Mouse (Mus musculus): ENCODE measurements around the gene Faim. TPM values are rescaled to one million over a fixed set of nuclear protein-coding genes. Genes with fewer than 3 reads are reported as not detected.

Gene Faim
- polyA plus RNA-seq (2015; fragmentation: Nextera tagmentation; extraction: Ambion mirVana) = 25.1 and 28.9 TPM in 2 replicates

DNA sequence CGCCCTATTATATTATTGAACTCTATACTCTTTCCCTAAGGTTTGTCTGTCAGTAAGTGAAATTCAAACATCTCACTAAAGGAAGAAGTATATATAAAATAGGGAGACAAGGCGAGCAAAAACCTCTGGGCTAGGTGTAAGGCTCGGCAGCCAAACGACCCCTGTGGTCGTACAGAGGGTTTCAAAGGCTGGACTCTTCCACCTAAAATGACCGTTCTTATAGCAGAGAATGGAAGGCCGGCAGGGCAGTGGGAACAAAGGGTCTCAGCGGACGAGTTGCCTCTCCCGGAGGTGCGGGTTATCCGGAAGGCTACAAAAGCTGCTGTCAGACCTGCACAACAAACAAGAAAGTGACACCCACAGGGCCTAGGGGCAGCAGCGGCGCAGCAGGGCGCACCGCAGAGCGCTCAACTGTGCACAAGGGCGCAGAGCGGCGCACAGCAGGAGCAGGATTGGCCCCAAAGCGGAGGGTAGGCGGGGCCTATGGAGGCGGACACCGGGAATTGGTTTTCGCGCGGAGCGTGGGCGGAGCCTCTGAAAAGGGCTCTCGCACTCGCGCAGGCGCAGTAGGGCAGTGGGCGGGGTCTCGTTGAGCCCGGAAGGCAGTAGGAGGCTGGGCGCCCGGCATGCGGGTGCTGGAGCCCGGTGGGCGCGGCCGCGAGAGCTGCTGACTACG, at the start of gene Faim:
Gene Faim (plus strand): TSS at position 574 of the 676 bp plus-strand sequence.

DNA sequence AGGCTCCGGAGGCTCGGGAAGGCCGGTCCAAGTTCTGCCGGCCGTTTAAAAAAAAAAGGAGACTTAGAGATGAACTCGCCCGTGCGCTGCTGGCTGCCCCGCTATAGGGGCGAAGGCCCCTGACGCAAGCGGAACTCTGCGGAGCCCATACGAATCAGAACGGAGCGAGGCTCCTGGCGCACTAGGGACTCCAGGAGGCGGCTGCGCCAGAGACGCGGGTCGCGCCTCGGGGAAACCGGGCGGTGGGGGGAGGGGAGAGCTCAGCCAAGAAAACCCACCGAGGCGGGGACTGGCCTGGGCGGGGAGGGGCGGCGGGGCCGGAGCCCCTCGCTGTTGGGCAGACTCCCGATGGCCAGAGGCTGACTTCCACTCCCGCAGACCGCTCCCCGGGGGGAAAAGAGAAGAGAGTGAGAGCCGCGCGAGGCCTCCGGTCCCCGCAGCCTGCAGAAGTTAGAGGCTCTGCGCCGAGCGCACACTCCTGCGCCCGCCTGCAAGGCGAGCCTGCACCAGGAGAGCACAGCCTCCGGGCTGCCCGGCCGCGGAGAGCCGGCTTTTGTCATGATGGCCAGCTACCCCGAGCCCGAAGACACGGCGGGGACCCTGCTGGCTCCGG, 31.0 kb upstream of the Faim start, which contains the start of gene Foxl2:
Gene Foxl2 (plus strand): TSS at position 186 of the 613 bp plus-strand sequence.

GRCm38 (mm10) chr9:99035575-99035974, 49.4 kb downstream of the Faim start, which contains the start of gene Gm1123:
TSS of gene Gm1123 (minus strand) at chr9:99035715.

Other genes starting within 250 kb of the Faim start
- not detected in 2 replicates for gene Prr23a1, start 143.9 kb upstream of the Faim start, polyA plus RNA-seq (2015; fragmentation: Nextera tagmentation; extraction: Ambion mirVana)
- not detected in 2 replicates for gene Prr23a2, start 129.9 kb upstream of the Faim start, polyA plus RNA-seq (2015; fragmentation: Nextera tagmentation; extraction: Ambion mirVana)
- not detected in 2 replicates for gene Prr23a3, start 121.6 kb upstream of the Faim start, polyA plus RNA-seq (2015; fragmentation: Nextera tagmentation; extraction: Ambion mirVana)
- gene 7420426K07Rik, start 83.3 kb upstream of the Faim start, polyA plus RNA-seq (2015; fragmentation: Nextera tagmentation; extraction: Ambion mirVana) = not detected in 2 replicates
- gene Foxl2, start 31.1 kb upstream of the Faim start, polyA plus RNA-seq (2015; fragmentation: Nextera tagmentation; extraction: Ambion mirVana) = not detected in 2 replicates
- gene Gm1123, start 49.3 kb downstream of the Faim start, polyA plus RNA-seq (2015; fragmentation: Nextera tagmentation; extraction: Ambion mirVana) = not detected in 2 replicates
- gene Pik3cb, start 154.2 kb downstream of the Faim start, polyA plus RNA-seq (2015; fragmentation: Nextera tagmentation; extraction: Ambion mirVana) = 2.6 and 2.7 TPM in 2 replicates

All from spleen, postnatal 0 days (tissue).